Mouse (Mus musculus) liver, embryonic 12.5 days (tissue): ENCODE data around the gene Rbpj. TPM values are rescaled to one million over a fixed set of nuclear protein-coding genes. Genes with fewer than 3 reads are reported as not detected.
"Not testable (repeated sequence)": the region's sequence is repeated elsewhere in the genome, so short reads cannot be mapped to it uniquely, and the experiment has no call there.

ENCODE experiments used
- ATAC-seq: fragments of 200-750 bp; cut with Nextera tagmentation; 2 replicates; pipeline ENCODE4 v1.8.0; 2017; ENCODE audit warnings: moderate number of reproducible peaks, mild to moderate bottlenecking, moderate library complexity
- H3K27ac ChIP-seq: fragments of 300-500 bp; sonication (generic); 2 replicates; pipeline ENCODE4 v1.5.1; 2016; ENCODE audit warnings: mild to moderate bottlenecking
- H3K27me3 ChIP-seq: fragments of 300-500 bp; sonication (generic); replicated peaks from 2 replicates; pipeline ENCODE4 v1.6.1; 2016; ENCODE audit warnings: mild to moderate bottlenecking, moderate library complexity
- H3K36me3 ChIP-seq: fragments of 300-500 bp; sonication (generic); 2 replicates; pipeline ENCODE4 v1.6.1; 2016; ENCODE audit warnings: mild to moderate bottlenecking, moderate library complexity
- H3K4me1 ChIP-seq: fragments of 300-500 bp; sonication (generic); 2 replicates; pipeline ENCODE4 v1.6.1; 2016
- H3K4me2 ChIP-seq: fragments of 300-500 bp; sonication (generic); 2 replicates; pipeline ENCODE4 v1.6.1; 2016; ENCODE audit warnings: mild to moderate bottlenecking, moderate library complexity
- H3K4me3 ChIP-seq: fragments of 300-500 bp; sonication (generic); 2 replicates; pipeline ENCODE4 v1.5.1; 2016; ENCODE audit warnings: mild to moderate bottlenecking, moderate library complexity
- H3K9ac ChIP-seq: fragments of 300-500 bp; sonication (generic); 2 replicates; pipeline ENCODE4 v1.6.1; 2016; ENCODE audit warnings: mild to moderate bottlenecking, moderate library complexity
- H3K9me3 ChIP-seq: fragments of 300-500 bp; sonication (generic); replicated peaks from 2 replicates; pipeline ENCODE4 v1.6.1; 2016; ENCODE audit warnings: mild to moderate bottlenecking, moderate library complexity
- WGBS: fragments of 180-500 bp; shearing (Covaris S2); methylation state at CpG from one replicate; pipeline ENCODE4 v1.1.7; 2016; ENCODE audit not compliant: insufficient replicate concordance; 5-methylcytosine and 5-hydroxymethylcytosine counted together
- polyA plus RNA-seq: library from polyadenylated mRNA; unstranded; fragments of >200 nt; fragmentation: Nextera tagmentation; extraction: Ambion mirVana; gene quantifications from 2 replicates; pipeline ENCODE4 v1.2.1, GENCODE M21; 2016

The Rbpj gene
- polyA plus RNA-seq, 1 experiment from 2014 or later: 14.4 TPM

- Histone ChIP-seq H3K27ac (no peak overlapping the region), H3K4me1 (no peaks in the 10 kb centered on the region), H3K4me2 (no peak overlapping the region), H3K36me3 (no peaks in the 10 kb centered on the region), H3K9ac (no peak overlapping the region), H3K27me3 (0 out of 2 replicates have a peak, but pooled peaks cover 5% of the 10 kb centered on the region), H3K9me3 (0 out of 2 replicates have a peak, but pooled peaks cover 5% of the 10 kb centered on the region), H3K4me3 (no peak overlapping the region)
- ATAC-seq: no peak
- WGBS: 61% methylated on average over 10 of the region's 10 CpGs
These were observed 204.5 kb downstream of the Rbpj start for GRCm38 (mm10) chr5:53670321-53670938.

- no peaks in the 10 kb centered on the region for H3K4me1 ChIP-seq
- 0 out of 2 replicates have a peak, but pooled peaks cover 5% of the 10 kb centered on the region for H3K9me3 ChIP-seq
- no peak overlapping the region for H3K4me2 ChIP-seq
- H3K9ac ChIP-seq: no peak overlapping the region
- no peak overlapping the region for H3K4me3 ChIP-seq
- ATAC-seq: no peak
- 48% methylated on average over 4 of the region's 4 CpGs for WGBS
- H3K27me3 ChIP-seq: 0 out of 2 replicates have a peak, but pooled peaks cover 5% of the 10 kb centered on the region
- H3K36me3 ChIP-seq: no peaks in the 10 kb centered on the region
- no peak overlapping the region for H3K27ac ChIP-seq
These were observed 205.6 kb downstream of the Rbpj start for GRCm38 (mm10) chr5:53671507-53671906.

- peaks cover 5% of the 10 kb centered on the region; the same call in 1 of the 2 replicates for H3K27me3 ChIP-seq
- ATAC-seq: no peak
- H3K4me2 ChIP-seq: no peak overlapping the region
- H3K4me1 ChIP-seq: no peaks in the 10 kb centered on the region
- no peak overlapping the region for H3K27ac ChIP-seq
- H3K36me3 ChIP-seq: no peaks in the 10 kb centered on the region
- no peak overlapping the region for H3K4me3 ChIP-seq
- H3K9ac ChIP-seq: no peak overlapping the region
- 22% methylated on average over 5 of the region's 5 CpGs for WGBS
- H3K9me3 ChIP-seq: 0 out of 2 replicates have a peak, but pooled peaks cover 5% of the 10 kb centered on the region
These were observed 206.4 kb downstream of the Rbpj start for GRCm38 (mm10) chr5:53672352-53672751.

GRCm38 (mm10) chr5:53673493-53674150 is 207.7 kb downstream of the Rbpj start:
- H3K9me3 ChIP-seq, H3K27ac ChIP-seq, H3K9ac ChIP-seq, H3K4me1 ChIP-seq, H3K4me2 ChIP-seq, ATAC-seq, H3K4me3 ChIP-seq, H3K36me3 ChIP-seq: not testable (repeated sequence)
- H3K27me3 ChIP-seq: peaks cover 11% of the 10 kb centered on the region; the same call in 1 of the 2 replicates
- WGBS: 66% methylated on average over 5 of the region's 6 CpGs

GRCm38 (mm10) chr5:53676671-53677070 is 210.7 kb downstream of the Rbpj start:
- no peaks in the 10 kb centered on the region for H3K4me1 ChIP-seq
- no peak for ATAC-seq
- WGBS: 62% methylated on average over 8 of the region's 8 CpGs
- no peaks in the 10 kb centered on the region for H3K36me3 ChIP-seq
- peaks cover 21% of the 10 kb centered on the region; the same call in 1 of the 2 replicates for H3K27me3 ChIP-seq
- H3K4me2 ChIP-seq: no peak overlapping the region
- H3K4me3 ChIP-seq: no peak overlapping the region
- H3K27ac ChIP-seq: no peak overlapping the region
- H3K9me3 ChIP-seq: 0 out of 2 replicates have a peak, but pooled peaks cover 5% of the 10 kb centered on the region
- no peak overlapping the region for H3K9ac ChIP-seq

GRCm38 (mm10) chr5:53678036-53678767 is 212.2 kb downstream of the Rbpj start:
- Histone ChIP-seq H3K9ac (no peak overlapping the region), H3K4me2 (no peak overlapping the region), H3K9me3 (0 out of 2 replicates have a peak, but pooled peaks cover 5% of the 10 kb centered on the region), H3K27ac (no peak overlapping the region), H3K4me3 (no peak overlapping the region), H3K36me3 (no peaks in the 10 kb centered on the region), H3K4me1 (no peaks in the 10 kb centered on the region), H3K27me3 (peaks cover 18% of the 10 kb centered on the region; the same call in 1 of the 2 replicates)
- no peak for ATAC-seq
- 44% methylated on average over 13 of the region's 13 CpGs for WGBS

GRCm38 (mm10) chr5:53679651-53680050 is 213.7 kb downstream of the Rbpj start:
- Histone ChIP-seq H3K4me3 (no peak overlapping the region), H3K4me1 (no peaks in the 10 kb centered on the region), H3K27me3 (peaks cover 18% of the 10 kb centered on the region; the same call in 1 of the 2 replicates), H3K4me2 (no peak overlapping the region), H3K27ac (no peak overlapping the region), H3K9me3 (no peaks in the 10 kb centered on the region), H3K36me3 (no peaks in the 10 kb centered on the region), H3K9ac (no peak overlapping the region)
- 47% methylated on average over 6 of the region's 6 CpGs for WGBS
- ATAC-seq: no peak

- 45% methylated on average over 3 of the region's 3 CpGs for WGBS
- Histone ChIP-seq H3K9ac (no peak overlapping the region), H3K4me1 (no peaks in the 10 kb centered on the region), H3K4me3 (no peak overlapping the region), H3K27me3 (peaks cover 9% of the 10 kb centered on the region; the same call in 1 of the 2 replicates), H3K36me3 (no peaks in the 10 kb centered on the region), H3K4me2 (no peak overlapping the region), H3K27ac (no peak overlapping the region), H3K9me3 (no peaks in the 10 kb centered on the region)
- no peak for ATAC-seq
These were observed 218.0 kb downstream of the Rbpj start for GRCm38 (mm10) chr5:53683916-53684315.

- 69% methylated on average over 1 of the region's 1 CpGs for WGBS
These were observed 218.5 kb downstream of the Rbpj start for GRCm38 (mm10) chr5:53684417-53684816.

GRCm38 (mm10) chr5:53685623-53686022 is 219.7 kb downstream of the Rbpj start:
- H3K4me1 ChIP-seq: no peaks in the 10 kb centered on the region
- no peak overlapping the region for H3K4me2 ChIP-seq
- 32% methylated on average over 4 of the region's 4 CpGs for WGBS
- H3K9ac ChIP-seq: no peak overlapping the region
- H3K27me3 ChIP-seq: no peaks in the 10 kb centered on the region
- no peak overlapping the region for H3K27ac ChIP-seq
- no peaks in the 10 kb centered on the region for H3K9me3 ChIP-seq
- ATAC-seq: 0 out of 2 replicates have a peak, but pooled peaks have one; percentile 21
- H3K36me3 ChIP-seq: no peaks in the 10 kb centered on the region
- H3K4me3 ChIP-seq: no peak overlapping the region

More at GRCm38 (mm10) chr5:53684417-53684816, 218.5 kb downstream of the Rbpj start:
- Histone ChIP-seq H3K4me2 (no peak overlapping the region), H3K36me3 (no peaks in the 10 kb centered on the region), H3K27me3 (peaks cover 4% of the 10 kb centered on the region; the same call in 1 of the 2 replicates), H3K4me1 (no peaks in the 10 kb centered on the region), H3K4me3 (no peak overlapping the region), H3K27ac (no peak overlapping the region), H3K9ac (no peak overlapping the region), H3K9me3 (no peaks in the 10 kb centered on the region)
- no peak for ATAC-seq

- Histone ChIP-seq H3K27me3 (no peaks in the 10 kb centered on the region), H3K4me1 (no peaks in the 10 kb centered on the region), H3K27ac (no peak overlapping the region), H3K9me3 (no peaks in the 10 kb centered on the region), H3K9ac (no peak overlapping the region), H3K4me2 (no peak overlapping the region), H3K36me3 (no peaks in the 10 kb centered on the region), H3K4me3 (no peak overlapping the region)
- ATAC-seq: no peak
- WGBS: 75% methylated on average over 2 of the region's 2 CpGs
These were observed 220.4 kb downstream of the Rbpj start for GRCm38 (mm10) chr5:53686379-53686778.

GRCm38 (mm10) chr5:53688326-53688725 is 222.4 kb downstream of the Rbpj start:
- no peaks in the 10 kb centered on the region for H3K27me3 ChIP-seq
- no peaks in the 10 kb centered on the region for H3K9me3 ChIP-seq
- H3K9ac ChIP-seq: no peak overlapping the region
- H3K27ac ChIP-seq: no peak overlapping the region
- WGBS: 75% methylated on average over 7 of the region's 7 CpGs
- no peaks in the 10 kb centered on the region for H3K4me1 ChIP-seq
- ATAC-seq: no peak
- no peaks in the 10 kb centered on the region for H3K36me3 ChIP-seq
- no peak overlapping the region for H3K4me2 ChIP-seq
- no peak overlapping the region for H3K4me3 ChIP-seq
